Mouse (Mus musculus) layer of hippocampus, adult 8-10 months (tissue): ENCODE results near the gene Trnp1. TPM values are rescaled to one million over a fixed set of nuclear protein-coding genes. Genes with fewer than 3 reads are reported as not detected.
A peak's percentile ranks its signal among the peaks of the same experiment; 100 is the strongest.
"Not testable (repeated sequence)": the region's sequence is repeated elsewhere in the genome, so short reads cannot be mapped to it uniquely, and the experiment has no call there.

Source experiments
- DNase-seq, 2 experiments: peaks; one replicate each; pipeline ENCODE4 v3.0.0; 2022; ENCODE audit warnings: low spot score in 2 of 2
- total RNA-seq, 4 experiments: library from RNA; stranded (reverse); gene quantifications; 2 replicates each; pipeline ENCODE4 v1.2.4; 2022

The Trnp1 gene
- total RNA-seq: 100 to 1,000 TPM; 159 to 177 (median 165) TPM

GRCm38 (mm10) chr4:133498160-133498724, at the start of gene Trnp1:
Gene Trnp1, minus strand, starts transcription at chr4:133498550.
- peak; percentile 86 to 87 for DNase-seq

- DNase-seq: peak; percentile 93 to 94
Measured at GRCm38 (mm10) chr4:133545272-133546231, 47.2 kb upstream of the Trnp1 start, which contains the start of gene Nudc. Gene Nudc, minus strand, starts transcription at chr4:133545996.

GRCm38 (mm10) chr4:133536652-133537051, 38.3 kb upstream of the Trnp1 start:
- no peak for DNase-seq

GRCm38 (mm10) chr4:133536081-133536480, 37.7 kb upstream of the Trnp1 start:
- no peak for DNase-seq

GRCm38 (mm10) chr4:133532777-133533176, 34.4 kb upstream of the Trnp1 start:
- DNase-seq: no peak

- no peak for DNase-seq
Measured at GRCm38 (mm10) chr4:133527788-133528187, 29.4 kb upstream of the Trnp1 start.

GRCm38 (mm10) chr4:133521502-133521901, 23.2 kb upstream of the Trnp1 start:
- DNase-seq: no peak

- no peak for DNase-seq
Measured at GRCm38 (mm10) chr4:133519369-133519665, 21.0 kb upstream of the Trnp1 start.

- no peak for DNase-seq
Measured at GRCm38 (mm10) chr4:133518601-133519368, 20.4 kb upstream of the Trnp1 start, which contains the start of gene Kdf1. Gene Kdf1, plus strand, starts transcription at chr4:133518963.

GRCm38 (mm10) chr4:133512972-133513371, 14.6 kb upstream of the Trnp1 start:
- peak in 1 of 2 experiments; percentile 82 for DNase-seq

- DNase-seq: not testable (repeated sequence)
Measured at GRCm38 (mm10) chr4:133512511-133512910, 14.2 kb upstream of the Trnp1 start.

GRCm38 (mm10) chr4:133511050-133511449, 12.7 kb upstream of the Trnp1 start:
- DNase-seq: no peak

GRCm38 (mm10) chr4:133508990-133509389, 10.6 kb upstream of the Trnp1 start:
- peak; percentile 77 for DNase-seq

- DNase-seq: no peak
Measured at GRCm38 (mm10) chr4:133506573-133506972, 8.2 kb upstream of the Trnp1 start.

- no peak for DNase-seq
Measured at GRCm38 (mm10) chr4:133504755-133505485, 6.6 kb upstream of the Trnp1 start.

GRCm38 (mm10) chr4:133504300-133504699, 6.0 kb upstream of the Trnp1 start:
- DNase-seq: no peak

- no peak for DNase-seq
Measured at GRCm38 (mm10) chr4:133501514-133501913, 3.2 kb upstream of the Trnp1 start.

- DNase-seq: no peak
Measured at GRCm38 (mm10) chr4:133497461-133498159, 740 bp downstream of the Trnp1 start.

GRCm38 (mm10) chr4:133496738-133497445, 1.5 kb downstream of the Trnp1 start:
- no peak for DNase-seq

GRCm38 (mm10) chr4:133495711-133496110, 2.6 kb downstream of the Trnp1 start:
- no peak for DNase-seq
